Mouse (Mus musculus) T-helper 2 cell (primary cell): ENCODE measurements at regions not wholly inside any gene's neighbourhood (a gene's known extent, or its start where the extent isn't known, plus 50 kb on each side); places are given as distances from the start of the nearest gene placed in this dataset.

ENCODE experiments used
- in situ Hi-C: fragments of 300-600 bp; cut with MboI, MseI; formaldehyde crosslinking; loops from one replicate; pipeline ENCODE4 v1.15.1; 2025; ENCODE audit warnings: high pct_unique_total_duplicates

GRCm38 (mm10) chr9:14173631-14174323 is 101.1 kb upstream of the Sesn3 start:
- in situ Hi-C loops, result no loop called here

- in situ Hi-C loops, result no loop called here
These were observed 100.4 kb upstream of the Sesn3 start for GRCm38 (mm10) chr9:14174324-14175040.

- in situ Hi-C loops, result no loop called here
These were observed 99.6 kb upstream of the Sesn3 start for GRCm38 (mm10) chr9:14175041-14175881.

GRCm38 (mm10) chr9:14179777-14180176 is 95.1 kb upstream of the Sesn3 start:
- in situ Hi-C loops, result no loop called here

- in situ Hi-C loops, result no loop called here
These were observed 90.6 kb upstream of the Sesn3 start for GRCm38 (mm10) chr9:14184261-14184660.

- in situ Hi-C loops, result no loop called here
These were observed 89.2 kb upstream of the Sesn3 start for GRCm38 (mm10) chr9:14185681-14186080.

- in situ Hi-C loops, result no loop called here
These were observed 87.1 kb upstream of the Sesn3 start for GRCm38 (mm10) chr9:14187753-14188152.

- in situ Hi-C loops, result no loop called here
These were observed 86.4 kb upstream of the Sesn3 start for GRCm38 (mm10) chr9:14188504-14188903.

- in situ Hi-C loops, result no loop called here
These were observed 84.2 kb upstream of the Sesn3 start for GRCm38 (mm10) chr9:14190660-14191059.

GRCm38 (mm10) chr9:14194748-14195147 is 80.1 kb upstream of the Sesn3 start:
- in situ Hi-C loops, result no loop called here

GRCm38 (mm10) chr9:14199116-14199515 is 75.8 kb upstream of the Sesn3 start:
- in situ Hi-C loops, result no loop called here

- in situ Hi-C loops, result no loop called here
These were observed 74.7 kb upstream of the Sesn3 start for GRCm38 (mm10) chr9:14199983-14200700.

GRCm38 (mm10) chr9:14200852-14201251 is 74.0 kb upstream of the Sesn3 start:
- in situ Hi-C loops, result no loop called here

- in situ Hi-C loops, result no loop called here
These were observed 72.1 kb upstream of the Sesn3 start for GRCm38 (mm10) chr9:14202551-14203306.

- in situ Hi-C loops, result no loop called here
These were observed 71.6 kb upstream of the Sesn3 start for GRCm38 (mm10) chr9:14203307-14203695.

GRCm38 (mm10) chr9:14203768-14204416 is 71.0 kb upstream of the Sesn3 start:
- in situ Hi-C loops, result no loop called here

- in situ Hi-C loops, result no loop called here
These were observed 70.0 kb upstream of the Sesn3 start for GRCm38 (mm10) chr9:14204817-14205216.

- in situ Hi-C loops, result no loop called here
These were observed 67.9 kb upstream of the Sesn3 start for GRCm38 (mm10) chr9:14206838-14207560.

- in situ Hi-C loops, result no loop called here
These were observed 67.3 kb upstream of the Sesn3 start for GRCm38 (mm10) chr9:14207561-14207936.

GRCm38 (mm10) chr9:14213283-14213682 is 61.6 kb upstream of the Sesn3 start:
- in situ Hi-C loops, result no loop called here
